14 mouse cellular contexts compared by ENCODE assay signal in genomic region chrX:169470715-169471114, GRCm38 (mm10).
DNase-seq lines count a peak whose midpoint lies in the region; ATAC-seq and TF ChIP-seq lines count a peak whose summit lies in the region.
"Had no signal": no experiment of that assay in that cellular context is flagged by ENCODE, and none has a peak within 500 bp of the region (broad histone marks: within the 10 kb centered on the region; RNA-seq: fewer than 3 reads in every experiment).

No protein-coding gene starts in this region.

- H3K36me3 ChIP-seq in kidney, adult 2 months (ENCODE audit: control insufficient read depth, insufficient read depth, low read length): no peaks in the 10 kb centered on the region
- H3K36me3 ChIP-seq in forebrain, embryonic 14.5 days (ENCODE audit: control insufficient read depth, insufficient read depth, low read length): no peaks in the 10 kb centered on the region
- H3K36me3 ChIP-seq: intestine, embryonic 15.5 days; neural tube, embryonic 13.5 days had no signal

- no peak for ATAC-seq in forebrain, embryonic 14.5 days
- ATAC-seq: forebrain, postnatal 0 days; intestine, embryonic 15.5 days had no signal

- no peaks in the 10 kb centered on the region for H3K4me1 ChIP-seq in kidney, adult 2 months (ENCODE audit: control insufficient read depth, insufficient read depth, low read length)
- no peaks in the 10 kb centered on the region for H3K4me1 ChIP-seq in forebrain, embryonic 14.5 days (ENCODE audit: control insufficient read depth, insufficient read depth, low read length)
- H3K4me1 ChIP-seq: intestine, embryonic 15.5 days; neural tube, embryonic 13.5 days had no signal

- peak; percentile 3 for DNase-seq in embryo, embryonic 10.5 days (ENCODE audit: low spot score)
- no peak for DNase-seq in embryo, embryonic 11 days
- peak; percentile 6 for DNase-seq in kidney, postnatal 14 days
- DNase-seq in kidney, adult 2 months: no peak
- DNase-seq in Muller cell, postnatal 12 days (ENCODE audit: inconsistent ontology term): peak; percentile 40
- DNase-seq in gastrocnemius, postnatal 14 days: peak; percentile 11
- DNase-seq in forebrain, embryonic 14.5 days (ENCODE audit: low spot score): no peak
- no peak for DNase-seq in layer of hippocampus, adult 2 months (ENCODE audit: low spot score in 2 of 2)
- DNase-seq: cerebellum, adult 2 months; forebrain, postnatal 0 days had no signal

- no peak overlapping the region for H3K4me2 ChIP-seq in forebrain, embryonic 14.5 days (ENCODE audit: low read length)
- H3K4me2 ChIP-seq: intestine, embryonic 15.5 days; neural tube, embryonic 13.5 days had no signal

- H3K27ac ChIP-seq in kidney, adult 2 months (ENCODE audit: insufficient read depth, low read depth, low read length): no peak overlapping the region
- no peak overlapping the region for H3K27ac ChIP-seq in forebrain, embryonic 14.5 days (ENCODE audit: low read depth, low read length)
- no peak overlapping the region for H3K27ac ChIP-seq in layer of hippocampus, adult 2 months
- H3K27ac ChIP-seq: intestine, embryonic 15.5 days; liver, embryonic 14.5 days; neural tube, embryonic 13.5 days had no signal

- 45% methylated on average over 2 of the region's 2 CpGs for WGBS in kidney, adult 2 months
- WGBS in forebrain, embryonic 14.5 days: 29% methylated on average over 2 of the region's 2 CpGs

- H3K4me3 ChIP-seq in kidney, adult 2 months (ENCODE audit: insufficient read depth, low read depth, low read length): no peak overlapping the region
- H3K4me3 ChIP-seq in forebrain, embryonic 14.5 days (ENCODE audit: low read depth, low read length): no peak overlapping the region
- no peak overlapping the region for H3K4me3 ChIP-seq in layer of hippocampus, adult 2 months
- H3K4me3 ChIP-seq: erythroblast, embryonic 14.5 days; intestine, embryonic 15.5 days; neural tube, embryonic 13.5 days had no signal

- intact Hi-C loops in gastrocnemius, postnatal 14 days (cut with DNase I; ENCODE audit: low total_unique reads): no loop called here

- H3K9me3 ChIP-seq in forebrain, embryonic 14.5 days (replicated peaks; ENCODE audit: control insufficient read depth, low read length): no peaks in the 10 kb centered on the region
- H3K9me3 ChIP-seq: intestine, embryonic 15.5 days; neural tube, embryonic 13.5 days had no signal

- H3K9ac ChIP-seq in forebrain, embryonic 14.5 days (ENCODE audit: low read length): no peak overlapping the region
- H3K9ac ChIP-seq: forebrain, postnatal 0 days; intestine, embryonic 15.5 days; liver, embryonic 14.5 days; neural tube, embryonic 13.5 days had no signal

- no peak for TF ChIP-seq POLR2A in kidney, adult 2 months (IDR thresholded peaks at IDR 0.05; ENCODE audit: low read depth, low read length)

- TF ChIP-seq CTCF in kidney, adult 2 months (conservative IDR thresholded peaks at IDR 0.05; ENCODE audit: insufficient read depth, insufficient read length, low read depth, low read length): no peak
- TF ChIP-seq CTCF in layer of hippocampus, adult 2 months (conservative IDR thresholded peaks at IDR 0.05): no peak

- H3K27me3 ChIP-seq in kidney, adult 2 months (replicated peaks; ENCODE audit: control insufficient read depth, insufficient read depth, low read length): no peaks in the 10 kb centered on the region
- no peaks in the 10 kb centered on the region for H3K27me3 ChIP-seq in forebrain, embryonic 14.5 days (replicated peaks; ENCODE audit: control insufficient read depth, insufficient read depth, low read length)
- H3K27me3 ChIP-seq: intestine, embryonic 15.5 days had no signal

Comparison
In these comparisons a context has a peak if more than half of its experiments do, and no peak if none do; other contexts are left out.
1. DNase-seq: peak in embryo, embryonic 10.5 days (single experiment), kidney, postnatal 14 days (single experiment), Muller cell, postnatal 12 days (single experiment) and gastrocnemius, postnatal 14 days (single experiment); none in embryo, embryonic 11 days (single experiment), kidney, adult 2 months (single experiment), forebrain, embryonic 14.5 days (single experiment) and layer of hippocampus, adult 2 months (0 of 2).